Mouse (Mus musculus) CH12.LX (cell line): ENCODE results near the gene Sde2. TPM values are rescaled to one million over a fixed set of nuclear protein-coding genes. Genes with fewer than 3 reads are reported as not detected.
A peak's percentile ranks its signal among the peaks of the same experiment; 100 is the strongest.

ENCODE experiments used
- DNase-seq: peaks from one replicate; pipeline ENCODE4 v3.0.0-alpha.2; 2013; ENCODE audit errors: extremely low read depth
- H3K27ac ChIP-seq: 2 replicates; pipeline ENCODE4 v1.5.1; 2012; ENCODE audit warnings: low read depth, mild to moderate bottlenecking, control low read depth, moderate library complexity; ENCODE audit not compliant: insufficient read depth
- H3K27me3 ChIP-seq: replicated peaks from 2 replicates; pipeline ENCODE3; 2012; ENCODE audit warnings: inconsistent platforms
- H3K36me3 ChIP-seq, 2 experiments: replicated peaks in 1 of 2; 2 replicates each; pipeline versions ENCODE3 to v1.6.1; 2012; ENCODE audit warnings: inconsistent platforms in 1 of 2, low read length in 1 of 2, mild to moderate bottlenecking in 1 of 2, mixed read lengths in 1 of 2, moderate library complexity in 1 of 2; ENCODE audit not compliant: control insufficient read depth in 1 of 2, insufficient read depth in 1 of 2
- H3K4me1 ChIP-seq, 2 experiments: 2 replicates each; pipeline ENCODE4 v1.6.1; 2012; ENCODE audit warnings: inconsistent platforms in 1 of 2, moderate library complexity in 1 of 2; ENCODE audit not compliant: insufficient read depth in 2 of 2, control insufficient read depth in 1 of 2
- H3K4me2 ChIP-seq: 2 replicates; pipeline ENCODE4 v1.6.1; 2012; ENCODE audit warnings: low read depth, mild to moderate bottlenecking, control low read depth; ENCODE audit not compliant: poor library complexity, insufficient read depth, severe bottlenecking
- H3K4me3 ChIP-seq, 3 experiments: fragments of 150-350 bp in 1 of 3; sonication (generic) in 1 of 3; replicated peaks in 1 of 3; 2 replicates each; pipeline versions ENCODE3 to v1.5.1; 2011 to 2012; ENCODE audit warnings: low read depth in 2 of 3, low read length in 2 of 3, mild to moderate bottlenecking in 2 of 3, moderate library complexity in 2 of 3, control low read depth in 1 of 3, improper control_type of control experiment in 1 of 3, inconsistent platforms in 1 of 3, mixed read lengths in 1 of 3; ENCODE audit not compliant: poor library complexity in 1 of 3
- H3K79me2 ChIP-seq: replicated peaks from 2 replicates; pipeline ENCODE4 v1.6.1; 2012; ENCODE audit warnings: mild to moderate bottlenecking, moderate library complexity; ENCODE audit not compliant: control insufficient read depth, poor library complexity, insufficient read depth, severe bottlenecking; ENCODE audit errors: extremely low read depth
- H3K9ac ChIP-seq: 2 replicates; pipeline ENCODE4 v1.6.1; 2012; ENCODE audit warnings: low read depth, mild to moderate bottlenecking, control low read depth, moderate library complexity; ENCODE audit not compliant: insufficient read depth
- H3K9me3 ChIP-seq: replicated peaks from 2 replicates; pipeline ENCODE3; 2012; ENCODE audit warnings: low read length, inconsistent platforms, mixed read lengths
- CHD2 ChIP-seq: IDR thresholded peaks from 2 replicates; pipeline ENCODE4 v1.6.1; 2011; ENCODE audit warnings: low read length, improper control_type of control experiment
- E2F4 ChIP-seq: IDR thresholded peaks from 2 replicates; pipeline ENCODE4 v1.6.1; 2011; ENCODE audit warnings: low read depth, low read length, improper control_type of control experiment; ENCODE audit not compliant: insufficient replicate concordance
- EP300 ChIP-seq: IDR thresholded peaks from 2 replicates; pipeline ENCODE4 v1.6.1; 2011; ENCODE audit warnings: low read length, improper control_type of control experiment
- ETS1 ChIP-seq: conservative IDR thresholded peaks from 2 replicates; pipeline ENCODE4 v1.6.1; 2012; ENCODE audit warnings: low read depth, mild to moderate bottlenecking, inconsistent platforms, low read length, improper control_type of control experiment, moderate library complexity
- IRF4 ChIP-seq: IDR thresholded peaks from 2 replicates; pipeline ENCODE4 v1.6.1; 2014; ENCODE audit warnings: low read depth, mild to moderate bottlenecking, inconsistent platforms, low read length, improper control_type of control experiment
- JUN ChIP-seq: IDR thresholded peaks from 2 replicates; pipeline ENCODE4 v1.6.1; 2011; ENCODE audit warnings: low read depth, mild to moderate bottlenecking, low read length, improper control_type of control experiment, moderate library complexity; ENCODE audit not compliant: insufficient read depth
- JUND ChIP-seq: conservative IDR thresholded peaks from 2 replicates; pipeline ENCODE4 v1.6.1; 2011; ENCODE audit warnings: low read depth, low read length, improper control_type of control experiment
- MAX ChIP-seq: IDR thresholded peaks from 2 replicates; pipeline ENCODE4 v1.6.1; 2011; ENCODE audit warnings: low read length, improper control_type of control experiment
- MXI1 ChIP-seq: IDR thresholded peaks from 2 replicates; pipeline ENCODE4 v1.6.1; 2011; ENCODE audit warnings: mild to moderate bottlenecking, low read depth, low read length, improper control_type of control experiment
- MYC ChIP-seq: IDR thresholded peaks from 2 replicates; pipeline ENCODE4 v1.6.1; 2011; ENCODE audit warnings: low read depth, mild to moderate bottlenecking, improper control_type of control experiment, low read length
- NELFE ChIP-seq: IDR thresholded peaks from 2 replicates; pipeline ENCODE4 v1.6.1; 2011; ENCODE audit warnings: low read depth, low read length, improper control_type of control experiment
- NRF1 ChIP-seq: IDR thresholded peaks from 2 replicates; pipeline ENCODE4 v1.6.1; 2014; ENCODE audit warnings: low read depth, mild to moderate bottlenecking, inconsistent platforms, low read length, improper control_type of control experiment, moderate library complexity
- PAX5 ChIP-seq: IDR thresholded peaks from 2 replicates; pipeline ENCODE4 v1.6.1; 2012; ENCODE audit warnings: low read length, inconsistent platforms, mixed read lengths
- RCOR1 ChIP-seq: conservative IDR thresholded peaks from 2 replicates; pipeline ENCODE4 v1.6.1; 2012; ENCODE audit warnings: low read depth, mild to moderate bottlenecking, inconsistent platforms, low read length, improper control_type of control experiment
- SMC3 ChIP-seq: IDR thresholded peaks from 2 replicates; pipeline ENCODE4 v1.6.1; 2011; ENCODE audit warnings: low read depth, low read length, improper control_type of control experiment
- TBP ChIP-seq: conservative IDR thresholded peaks from 2 replicates; pipeline ENCODE4 v1.6.1; 2011; ENCODE audit warnings: low read depth, low read length, improper control_type of control experiment
- TCF12 ChIP-seq: IDR thresholded peaks from 2 replicates; pipeline ENCODE4 v1.6.1; 2014; ENCODE audit warnings: low read depth, mild to moderate bottlenecking, inconsistent platforms, low read length, improper control_type of control experiment
- UBTF ChIP-seq: IDR thresholded peaks from 2 replicates; pipeline ENCODE4 v1.6.1; 2012; ENCODE audit warnings: low read depth, mild to moderate bottlenecking, inconsistent platforms, low read length, improper control_type of control experiment, moderate library complexity
- USF1 ChIP-seq: IDR thresholded peaks from 2 replicates; pipeline ENCODE4 v1.6.1; 2014; ENCODE audit warnings: low read depth, mild to moderate bottlenecking, inconsistent platforms, low read length, improper control_type of control experiment
- ZC3H11A ChIP-seq: IDR thresholded peaks from 2 replicates; pipeline ENCODE4 v1.6.1; 2012; ENCODE audit warnings: low read depth, mild to moderate bottlenecking, inconsistent platforms, low read length, improper control_type of control experiment
- ZKSCAN1 ChIP-seq: IDR thresholded peaks from 2 replicates; pipeline ENCODE4 v1.6.1; 2012; ENCODE audit warnings: low read depth, inconsistent platforms, low read length, improper control_type of control experiment, borderline replicate concordance
- ZMIZ1 ChIP-seq: IDR thresholded peaks from 2 replicates; pipeline ENCODE4 v1.6.1; 2012; ENCODE audit warnings: low read depth, mild to moderate bottlenecking, inconsistent platforms, low read length, improper control_type of control experiment
- ZNF384 ChIP-seq: IDR thresholded peaks from 2 replicates; pipeline ENCODE4 v1.6.1; 2012; ENCODE audit warnings: low read depth, low read length, improper control_type of control experiment, inconsistent platforms
- dilution Hi-C: fragments of 300-500 bp; cut with MboI; formaldehyde crosslinking; loops from 2 replicates; pipeline ENCODE4 v1.14.3; 2020; ENCODE audit warnings: low sequenced_read_pairs; ENCODE audit not compliant: extremely low pct_unique_long_range_greater_than_20kb, extremely low pct_ligation_motif_present
- in situ Hi-C: fragments of 300-500 bp; cut with MboI; formaldehyde crosslinking; loops from 3 replicates; pipeline ENCODE4 v1.14.3; 2019; ENCODE audit warnings: low sequenced_read_pairs, low pct_ligation_motif_present, low pct_unique_long_range_greater_than_20kb, mixed read lengths
- polyA plus RNA-seq: library from polyadenylated mRNA; unstranded; fragments of >175 nt; gene quantifications from 2 replicates; pipeline ENCODE4 v1.2.1, GENCODE M21; 2012; ENCODE audit warnings: low read depth; ENCODE audit not compliant: insufficient read length
- total RNA-seq, 2 experiments: library from RNA; depleted of rRNA; stranded (reverse); fragments of 300-350 nt in 1 of 2; fragments of >200 nt in 1 of 2; gene quantifications; 2 replicates each; pipeline ENCODE4 v1.2.3; 2012 to 2014

The Sde2 gene
- total and polyA plus RNA-seq, 3 experiments: 24.7 to 33.2 (median 28.0) TPM

GRCm38 (mm10) chr1:180830175-180830574 lies 20.8 kb upstream of the Sde2 start:
- Histone ChIP-seq H3K27me3 (no peaks in the 10 kb centered on the region), H3K4me2 (no peak overlapping the region), H3K9me3 (peaks cover 7% of the 10 kb centered on the region), H3K4me1 (peaks cover 14 to 26% of the 10 kb centered on the region in 2 experiments), H3K4me3 (peak overlapping the region in 2 of 3 experiments; percentile 17 to 41), H3K9ac (no peak overlapping the region), H3K79me2 (no peaks in the 10 kb centered on the region), H3K36me3 (no peaks in the 10 kb centered on the region), H3K27ac (no peak overlapping the region)
- no peak for DNase-seq
- in situ Hi-C loops: no loop called here
- dilution Hi-C loops: no loop called here
- TF ChIP-seq ZC3H11A (no peak), UBTF (no peak), PAX5 (no peak), TBP (no peak), RCOR1 (no peak), NELFE (no peak), IRF4 (no peak), E2F4 (no peak), EP300 (no peak), MXI1 (no peak), ZMIZ1 (no peak), ZNF384 (no peak), USF1 (no peak)

DNA sequence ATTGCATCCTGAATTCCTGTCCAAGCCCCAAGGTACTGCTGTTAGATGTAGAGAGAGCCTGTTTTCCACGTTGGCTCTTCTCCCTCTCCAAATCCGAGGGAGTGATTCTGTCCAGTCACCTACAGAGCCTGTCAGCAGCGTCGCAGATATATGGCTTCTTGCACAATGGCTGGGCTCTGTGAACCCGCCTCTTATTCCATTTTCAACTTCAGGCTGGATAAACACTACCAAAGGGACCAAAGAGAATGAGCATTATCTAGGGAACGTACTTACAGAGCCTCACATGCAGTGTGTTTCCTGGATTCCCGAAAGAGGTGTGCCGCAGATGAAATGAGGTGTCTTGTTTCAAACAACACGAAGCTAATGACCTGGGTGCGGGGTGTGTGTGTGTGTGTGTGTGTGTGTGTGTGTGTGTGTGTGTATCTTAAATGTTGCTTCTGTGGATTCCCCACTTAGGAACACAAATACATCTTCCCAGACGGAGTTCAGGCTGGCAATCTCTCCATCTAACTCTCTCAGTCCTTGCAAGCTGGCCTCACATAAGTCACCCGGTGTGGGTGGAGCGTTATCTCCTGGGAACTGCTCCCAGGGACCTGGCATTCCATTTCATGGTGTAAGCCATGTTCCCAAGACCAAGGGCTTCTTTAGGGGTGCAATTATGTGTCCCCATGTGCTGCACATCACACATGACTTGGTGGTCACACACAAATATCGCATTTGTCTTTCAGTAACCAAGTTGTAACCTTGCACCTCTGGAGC lies 20.2 kb upstream of the Sde2 start:
- no peak for DNase-seq
- no peak for TF ChIP-seq MAX
- TF ChIP-seq SMC3: no peak
- no peak for TF ChIP-seq CHD2
- no peak for TF ChIP-seq ETS1
- no peak for TF ChIP-seq JUND
- TF ChIP-seq ZKSCAN1: no peak
- no peak for TF ChIP-seq USF1
- no peak for TF ChIP-seq RCOR1
- no peak for TF ChIP-seq PAX5
- TF ChIP-seq JUN: no peak
- TF ChIP-seq NELFE: no peak
- no peak for TF ChIP-seq IRF4
- TF ChIP-seq TCF12: no peak
- TF ChIP-seq MYC: no peak
- no peak for TF ChIP-seq EP300
- no peak for TF ChIP-seq NRF1
- Histone ChIP-seq H3K27me3 (no peaks in the 10 kb centered on the region), H3K4me3 (peak overlapping the region in 2 of 3 experiments; percentile 17 to 41), H3K4me2 (no peak overlapping the region), H3K9ac (no peak overlapping the region), H3K9me3 (peaks cover 7% of the 10 kb centered on the region), H3K79me2 (no peaks in the 10 kb centered on the region), H3K36me3 (no peaks in the 10 kb centered on the region), H3K27ac (no peak overlapping the region), H3K4me1 (peaks cover 15 to 26% of the 10 kb centered on the region in 2 experiments)
- in situ Hi-C loops (no loop called here), dilution Hi-C loops (no loop called here)
